Mouse (Mus musculus) ovary, adult 18-20 months (tissue): ENCODE results near the gene Pcnx3.

Source experiments
- DNase-seq: peaks from one replicate; pipeline ENCODE4 v3.0.0; 2022; ENCODE audit warnings: low spot score, mixed read lengths

Pcnx3 gene

GRCm38 (mm10) chr19:5641021-5641420 lies 47.7 kb downstream of the Pcnx3 start:
- no peak for DNase-seq

GRCm38 (mm10) chr19:5640339-5640738 lies 48.4 kb downstream of the Pcnx3 start:
- no peak for DNase-seq

- no peak for DNase-seq
These were observed 50.2 kb downstream of the Pcnx3 start for GRCm38 (mm10) chr19:5638416-5639005.

- peak; percentile 88 for DNase-seq
These were observed 51.4 kb downstream of the Pcnx3 start, which contains the start of gene Rela for GRCm38 (mm10) chr19:5637069-5638047. Rela (plus strand) TSS chr19:5637483.

GRCm38 (mm10) chr19:5636571-5637041 lies 52.1 kb downstream of the Pcnx3 start:
- no peak for DNase-seq

GRCm38 (mm10) chr19:5636036-5636570 lies 52.6 kb downstream of the Pcnx3 start:
- no peak for DNase-seq

- no peak for DNase-seq
These were observed 56.6 kb downstream of the Pcnx3 start for GRCm38 (mm10) chr19:5632120-5632519.

- no peak for DNase-seq
These were observed 58.8 kb downstream of the Pcnx3 start for GRCm38 (mm10) chr19:5629907-5630306.

GRCm38 (mm10) chr19:5625311-5625710 lies 63.4 kb downstream of the Pcnx3 start:
- no peak for DNase-seq

GRCm38 (mm10) chr19:5621884-5622283 lies 66.8 kb downstream of the Pcnx3 start:
- DNase-seq, result no peak

- no peak for DNase-seq
These were observed 68.7 kb downstream of the Pcnx3 start for GRCm38 (mm10) chr19:5620007-5620406.

- no peak for DNase-seq
These were observed 73.8 kb downstream of the Pcnx3 start for GRCm38 (mm10) chr19:5614953-5615352.
